Mouse (Mus musculus) E14TG2a.4 (cell line): ENCODE results near the gene Itpr1.

Experiments used
- H3K27me3 ChIP-seq: 2 replicates; pipeline ENCODE4 v1.6.1; 2014; ENCODE audit warnings: low read length, control low read depth; ENCODE audit not compliant: insufficient read depth
- H3K36me3 ChIP-seq: 2 replicates; pipeline ENCODE4 v1.6.1; 2014; ENCODE audit warnings: low read length, control low read depth; ENCODE audit not compliant: insufficient read depth
- H3K4me1 ChIP-seq: replicated peaks from 2 replicates; pipeline ENCODE4 v1.6.1; 2014; ENCODE audit warnings: low read depth, low read length, control low read depth
- H3K4me3 ChIP-seq: replicated peaks from 2 replicates; pipeline ENCODE4 v1.5.1; 2014; ENCODE audit warnings: mild to moderate bottlenecking, low read length
- H3K9me3 ChIP-seq: 2 replicates; pipeline ENCODE4 v1.6.1; 2014; ENCODE audit warnings: low read length, control low read depth
- CTCF ChIP-seq: conservative IDR thresholded peaks from 2 replicates; pipeline ENCODE4 v1.5.1; 2014; ENCODE audit warnings: low read length
- NANOG ChIP-seq: IDR thresholded peaks from 2 replicates; pipeline ENCODE4 v1.6.1; 2014; ENCODE audit warnings: borderline replicate concordance, low read length, mixed read lengths
- POU5F1 ChIP-seq: IDR thresholded peaks from 2 replicates; pipeline ENCODE4 v1.6.1; 2014; ENCODE audit warnings: low read length, borderline replicate concordance

Itpr1 gene

GRCm38 (mm10) chr6:108206914-108207566 lies 5.9 kb upstream of the Itpr1 start:
- H3K9me3 ChIP-seq, result no peaks in the 10 kb centered on the region
- H3K27me3 ChIP-seq, result peaks cover 2% of the 10 kb centered on the region; the same call in 1 of the 2 replicates
- no peaks in the 10 kb centered on the region for H3K36me3 ChIP-seq
- peaks cover 17% of the 10 kb centered on the region for H3K4me1 ChIP-seq
- TF ChIP-seq POU5F1 (no peak), CTCF (no peak), NANOG (no peak)
- no peak overlapping the region for H3K4me3 ChIP-seq

DNA sequence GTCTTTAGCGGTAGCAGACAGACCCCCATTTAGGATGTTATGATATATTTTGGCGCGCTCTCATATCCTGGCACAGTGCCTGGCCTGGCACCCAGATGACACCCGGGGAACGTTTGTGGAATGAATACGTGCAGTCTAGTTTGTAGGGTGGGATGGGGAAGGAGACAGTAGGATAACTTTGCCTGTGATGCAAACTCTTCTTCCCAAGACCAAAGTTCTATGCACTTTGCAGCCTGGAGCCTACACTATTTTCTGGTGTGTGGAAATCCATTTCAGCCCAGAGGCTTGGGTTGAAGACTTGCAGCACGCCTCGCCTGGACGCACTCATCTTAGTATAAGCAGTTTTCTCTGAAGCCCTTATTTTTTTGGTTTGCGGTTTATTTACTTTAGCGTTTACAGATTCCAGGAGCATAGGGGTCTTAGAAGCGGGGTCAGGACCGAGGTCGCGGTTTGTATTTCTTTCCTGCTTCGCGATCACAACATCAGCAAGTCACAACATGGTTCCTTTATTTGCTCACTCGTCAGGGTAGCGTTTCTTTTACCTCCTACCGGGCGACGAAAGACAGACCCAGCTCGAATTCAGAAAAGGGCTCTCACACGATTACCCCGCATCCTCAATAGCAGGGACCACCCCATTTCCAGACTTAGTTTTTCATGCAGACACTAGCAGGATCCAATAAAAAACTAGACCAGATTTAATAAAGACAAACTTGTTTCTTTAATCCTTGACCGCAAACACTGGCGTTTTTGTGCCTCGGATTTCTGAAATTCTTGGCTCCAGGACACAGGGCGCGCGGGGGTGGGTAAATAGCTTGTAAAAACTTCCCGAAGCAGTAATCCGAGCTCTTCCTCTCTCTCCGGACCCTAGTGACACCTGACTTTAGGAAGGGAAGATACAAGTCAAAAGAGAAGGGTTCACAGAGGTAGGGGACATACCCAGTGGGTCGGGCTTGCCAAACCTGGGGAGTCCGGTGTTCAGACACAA lies 708 bp upstream of the Itpr1 start:
- Histone ChIP-seq H3K9me3 (no peaks in the 10 kb centered on the region), H3K4me3 (peak overlapping the region; percentile 94), H3K27me3 (peaks cover 8% of the 10 kb centered on the region; the same call in 1 of the 2 replicates), H3K36me3 (peaks cover 13% of the 10 kb centered on the region), H3K4me1 (peaks cover 41% of the 10 kb centered on the region)
- TF ChIP-seq CTCF, result no peak
- no peak for TF ChIP-seq NANOG

DNA sequence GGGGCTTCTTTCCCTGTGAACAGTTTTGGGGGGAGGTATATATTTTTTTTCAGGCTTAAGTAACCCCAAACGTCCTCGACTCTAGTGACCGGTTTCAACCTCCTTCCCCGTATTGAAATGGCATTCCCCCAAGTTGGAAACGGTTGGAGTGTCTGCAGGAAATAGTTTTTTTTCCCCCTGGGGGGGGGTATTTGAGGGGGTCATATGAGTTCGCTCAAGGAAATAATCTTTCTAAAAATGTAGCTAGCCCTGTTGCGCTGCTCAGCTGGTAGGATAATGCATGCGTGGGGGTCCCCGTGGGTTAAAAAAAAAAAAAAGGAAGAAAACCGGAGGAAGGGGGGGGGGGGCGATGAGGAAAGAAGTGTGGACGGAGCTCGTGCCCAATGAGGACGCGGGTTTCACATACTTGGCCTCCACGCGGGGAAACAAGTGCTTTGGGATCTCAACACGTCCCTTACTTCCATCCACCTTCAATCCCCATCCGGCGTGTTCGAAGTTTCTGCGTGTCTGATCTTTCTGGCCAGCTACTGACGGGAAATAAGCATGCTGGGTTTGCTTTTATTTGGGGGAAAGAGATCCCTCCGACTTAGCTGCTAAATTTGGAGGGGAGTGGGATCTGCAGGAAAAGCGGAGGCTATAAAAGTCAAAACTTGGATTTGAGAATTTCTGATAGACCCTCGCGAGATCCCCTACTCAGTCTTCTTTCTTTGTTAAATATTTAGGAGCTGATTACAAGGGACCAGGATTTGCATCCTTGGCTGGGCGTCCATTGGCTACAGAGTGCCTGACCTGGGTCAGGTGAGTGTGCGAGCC lies 791 bp downstream of the Itpr1 start:
- Histone ChIP-seq H3K4me3 (peak overlapping the region; percentile 94), H3K36me3 (peaks cover 19% of the 10 kb centered on the region), H3K4me1 (peaks cover 41% of the 10 kb centered on the region), H3K27me3 (peaks cover 8% of the 10 kb centered on the region; the same call in 1 of the 2 replicates), H3K9me3 (no peaks in the 10 kb centered on the region)
- TF ChIP-seq CTCF (no peak), NANOG (no peak), POU5F1 (no peak)

GRCm38 (mm10) chr6:108214294-108214925 lies 1.5 kb downstream of the Itpr1 start:
- Histone ChIP-seq H3K36me3 (peaks cover 23% of the 10 kb centered on the region), H3K4me3 (peak overlapping the region; percentile 94), H3K4me1 (peaks cover 41% of the 10 kb centered on the region), H3K27me3 (peaks cover 8% of the 10 kb centered on the region; the same call in 1 of the 2 replicates), H3K9me3 (no peaks in the 10 kb centered on the region)
- TF ChIP-seq CTCF (no peak), POU5F1 (no peak), NANOG (no peak)

GRCm38 (mm10) chr6:108216091-108216490 lies 3.2 kb downstream of the Itpr1 start:
- Histone ChIP-seq H3K9me3 (no peaks in the 10 kb centered on the region), H3K27me3 (peaks cover 8% of the 10 kb centered on the region; the same call in 1 of the 2 replicates), H3K4me1 (peaks cover 37% of the 10 kb centered on the region), H3K4me3 (no peak overlapping the region), H3K36me3 (peaks cover 23% of the 10 kb centered on the region)
- TF ChIP-seq POU5F1 (no peak), NANOG (no peak), CTCF (no peak)

GRCm38 (mm10) chr6:108216832-108217231 lies 3.9 kb downstream of the Itpr1 start:
- peaks cover 30% of the 10 kb centered on the region for H3K4me1 ChIP-seq
- no peak overlapping the region for H3K4me3 ChIP-seq
- H3K27me3 ChIP-seq, result peaks cover 5% of the 10 kb centered on the region; the same call in 1 of the 2 replicates
- H3K9me3 ChIP-seq, result no peaks in the 10 kb centered on the region
- no peak for TF ChIP-seq CTCF
- TF ChIP-seq NANOG, result no peak
- TF ChIP-seq POU5F1, result no peak
- H3K36me3 ChIP-seq, result peaks cover 23% of the 10 kb centered on the region

GRCm38 (mm10) chr6:108217987-108218386 lies 5.1 kb downstream of the Itpr1 start:
- peaks cover 5% of the 10 kb centered on the region; the same call in 1 of the 2 replicates for H3K27me3 ChIP-seq
- no peak overlapping the region for H3K4me3 ChIP-seq
- H3K4me1 ChIP-seq, result peaks cover 29% of the 10 kb centered on the region
- H3K9me3 ChIP-seq, result no peaks in the 10 kb centered on the region
- no peak for TF ChIP-seq NANOG
- TF ChIP-seq POU5F1, result no peak
- no peak for TF ChIP-seq CTCF
- H3K36me3 ChIP-seq, result peaks cover 23% of the 10 kb centered on the region

- Histone ChIP-seq H3K36me3 (peaks cover 10% of the 10 kb centered on the region), H3K27me3 (no peaks in the 10 kb centered on the region), H3K4me1 (peaks cover 9% of the 10 kb centered on the region), H3K4me3 (no peak overlapping the region), H3K9me3 (no peaks in the 10 kb centered on the region)
- no peak for TF ChIP-seq CTCF
- no peak for TF ChIP-seq NANOG
- no peak for TF ChIP-seq POU5F1
Measured at GRCm38 (mm10) chr6:108222435-108222834, 9.5 kb downstream of the Itpr1 start.
